Mouse (Mus musculus) olfactory bulb, adult 2 months (tissue): ENCODE data around the gene Lamtor1.

ENCODE experiments used
- CTCF ChIP-seq: fragments of 200-500 bp; IDR thresholded peaks from 2 replicates; pipeline ENCODE4 v1.5.1; 2012; ENCODE audit warnings: low read depth, mild to moderate bottlenecking, low read length, moderate library complexity; ENCODE audit not compliant: insufficient read depth
- POLR2A ChIP-seq: fragments of 200-500 bp; IDR thresholded peaks from 2 replicates; pipeline ENCODE4 v1.6.1; 2012; ENCODE audit warnings: mild to moderate bottlenecking, low read depth, low read length, moderate library complexity; ENCODE audit not compliant: insufficient read depth

- no peak for TF ChIP-seq CTCF
- TF ChIP-seq POLR2A, result no peak
These were observed 58.8 kb downstream of the Lamtor1 start for GRCm38 (mm10) chr7:101964551-101964950.
